Mouse (Mus musculus): ENCODE data around the gene Gpr137c.

DNA sequence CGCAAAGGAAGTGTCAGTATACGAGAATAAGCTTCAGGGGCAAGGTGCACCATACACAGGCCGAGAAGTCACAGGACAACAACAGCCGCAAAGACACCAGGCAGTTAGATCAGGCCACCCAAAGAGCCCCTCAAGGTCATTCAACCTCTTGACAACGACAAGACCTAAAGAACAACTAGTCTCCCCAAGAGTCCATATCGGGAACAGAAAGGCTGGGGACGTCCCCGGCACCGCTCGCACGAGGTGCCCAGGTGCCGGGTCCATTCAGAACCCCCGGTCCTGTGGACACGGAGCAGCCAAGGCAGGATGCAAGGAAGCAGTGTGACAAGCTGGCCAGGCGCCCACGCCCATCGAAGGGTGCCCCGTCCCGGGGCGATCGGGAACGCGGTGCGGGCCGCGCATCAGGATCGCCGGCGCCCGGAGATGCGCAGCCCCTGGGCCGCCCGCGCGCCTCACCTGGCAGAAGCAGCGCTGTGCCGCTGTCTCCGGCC is 98.4 kb downstream of the Gpr137c start:
- no peak for TF ChIP-seq CTCF (IDR thresholded peaks at IDR 0.05; ENCODE audit: low read depth)
- TF ChIP-seq EP300 (IDR thresholded peaks at IDR 0.05; ENCODE audit: low read depth) = no peak
